Mouse (Mus musculus): ENCODE data around the gene Lipt1. TPM values are rescaled to one million over a fixed set of nuclear protein-coding genes. Genes with fewer than 3 reads are reported as not detected.

Lipt1 gene
- polyA plus RNA-seq, 2 experiments, result 2.8 to 3.7 TPM

- 64% methylated on average over 13 of the region's 13 CpGs for WGBS (ENCODE audit: insufficient replicate concordance)
Observed at GRCm38 (mm10) chr1:37917666-37918065, 46.1 kb downstream of the Lipt1 start.

GRCm38 (mm10) chr1:37918096-37918495 is 46.6 kb downstream of the Lipt1 start:
- H3K27me3 ChIP-seq (ENCODE audit: control insufficient read depth, insufficient read depth, low read length), result no peaks in the 10 kb centered on the region
- H3K36me3 ChIP-seq (replicated peaks; ENCODE audit: control insufficient read depth, insufficient read depth, low read depth), result no peaks in the 10 kb centered on the region
- no peak for TF ChIP-seq EP300 (IDR thresholded peaks at IDR 0.05; ENCODE audit: low read depth)
- no peak for TF ChIP-seq CTCF (IDR thresholded peaks at IDR 0.05; ENCODE audit: low read depth)
- H3K27ac ChIP-seq, result no peak overlapping the region
- no peak for ATAC-seq (ENCODE audit: insufficient read depth)
- H3K4me2 ChIP-seq (ENCODE audit: low read depth), result no peak overlapping the region
- H3K4me3 ChIP-seq (ENCODE audit: insufficient read depth in 1 of 2, low read depth in 2 of 2, low read length in 2 of 2), result no peak overlapping the region
- no peak for DNase-seq (ENCODE audit: low read depth in 3 of 3, low spot score in 3 of 3)
- WGBS (ENCODE audit: insufficient replicate concordance), result 49% methylated on average over 6 of the region's 6 CpGs
- no peaks in the 10 kb centered on the region for H3K9me3 ChIP-seq (ENCODE audit: control insufficient read depth, low read length)
- H3K9ac ChIP-seq (replicated peaks), result no peak overlapping the region
- H3K4me1 ChIP-seq (replicated peaks; ENCODE audit: control insufficient read depth in 2 of 2, insufficient read depth in 2 of 2, low read length in 1 of 2), result no peaks in the 10 kb centered on the region

More at GRCm38 (mm10) chr1:37917666-37918065, 46.1 kb downstream of the Lipt1 start:
- TF ChIP-seq EP300 (IDR thresholded peaks at IDR 0.05; ENCODE audit: low read depth) (no peak), CTCF (IDR thresholded peaks at IDR 0.05; ENCODE audit: low read depth) (no peak)
- H3K27ac ChIP-seq, result no peak overlapping the region
- no peaks in the 10 kb centered on the region for H3K27me3 ChIP-seq (ENCODE audit: control insufficient read depth, insufficient read depth, low read length)
- no peak overlapping the region for H3K4me2 ChIP-seq (ENCODE audit: low read depth)
- ATAC-seq (ENCODE audit: insufficient read depth) (no peak), DNase-seq (ENCODE audit: low read depth in 3 of 3, low spot score in 3 of 3) (no peak)
- no peak overlapping the region for H3K9ac ChIP-seq (replicated peaks)
- no peaks in the 10 kb centered on the region for H3K36me3 ChIP-seq (replicated peaks; ENCODE audit: control insufficient read depth, insufficient read depth, low read depth)
- no peaks in the 10 kb centered on the region for H3K4me1 ChIP-seq (replicated peaks; ENCODE audit: control insufficient read depth in 2 of 2, insufficient read depth in 2 of 2, low read length in 1 of 2)
- H3K9me3 ChIP-seq (ENCODE audit: control insufficient read depth, low read length), result no peaks in the 10 kb centered on the region
- H3K4me3 ChIP-seq (ENCODE audit: insufficient read depth in 1 of 2, low read depth in 2 of 2, low read length in 2 of 2), result no peak overlapping the region

GRCm38 (mm10) chr1:37922536-37922935 is 51.0 kb downstream of the Lipt1 start:
- no peak for DNase-seq (ENCODE audit: low read depth in 3 of 3, low spot score in 3 of 3)
- no peaks in the 10 kb centered on the region for H3K4me1 ChIP-seq (replicated peaks; ENCODE audit: control insufficient read depth in 2 of 2, insufficient read depth in 2 of 2, low read length in 1 of 2)
- H3K27me3 ChIP-seq (ENCODE audit: control insufficient read depth, insufficient read depth, low read length), result no peaks in the 10 kb centered on the region
- H3K9me3 ChIP-seq (ENCODE audit: control insufficient read depth, low read length), result no peaks in the 10 kb centered on the region
- no peak overlapping the region for H3K4me2 ChIP-seq (ENCODE audit: low read depth)
- H3K36me3 ChIP-seq (replicated peaks; ENCODE audit: control insufficient read depth, insufficient read depth, low read depth), result no peaks in the 10 kb centered on the region
- TF ChIP-seq CTCF (IDR thresholded peaks at IDR 0.05; ENCODE audit: low read depth), result no peak
- TF ChIP-seq EP300 (IDR thresholded peaks at IDR 0.05; ENCODE audit: low read depth), result no peak
- 45% methylated on average over 8 of the region's 8 CpGs for WGBS (ENCODE audit: insufficient replicate concordance)
- ATAC-seq (ENCODE audit: insufficient read depth), result no peak
- H3K4me3 ChIP-seq (ENCODE audit: insufficient read depth in 1 of 2, low read depth in 2 of 2, low read length in 2 of 2), result no peak overlapping the region
- H3K9ac ChIP-seq (replicated peaks), result no peak overlapping the region
- no peak overlapping the region for H3K27ac ChIP-seq

Other genes with a start within 250 kb of the Lipt1 start
- gene 2010300C02Rik, start 151.7 kb upstream of the Lipt1 start, polyA plus RNA-seq (2012; rRNA removed), result 0.09 and 0.12 TPM in 2 replicates
- 0.15 TPM in 1 of 2 replicates, not detected in the other for gene 2010300C02Rik, start 151.7 kb upstream of the Lipt1 start, polyA plus RNA-seq (2014; fragmentation: Nextera tagmentation; extraction: Ambion mirVana)
- gene Tsga10, start 5.3 kb upstream of the Lipt1 start, polyA plus RNA-seq (2012; rRNA removed), result 0.48 and 0.83 TPM in 2 replicates
- 0.90 and 1.4 TPM in 2 replicates for gene Tsga10, start 5.3 kb upstream of the Lipt1 start, polyA plus RNA-seq (2014; fragmentation: Nextera tagmentation; extraction: Ambion mirVana)
- 8.7 and 14.8 TPM in 2 replicates for gene Mitd1, start 18.7 kb downstream of the Lipt1 start, polyA plus RNA-seq (2012; rRNA removed)
- gene Mitd1, start 18.7 kb downstream of the Lipt1 start, polyA plus RNA-seq (2014; fragmentation: Nextera tagmentation; extraction: Ambion mirVana), result 14.7 and 15.9 TPM in 2 replicates
- 40.5 and 72.5 TPM in 2 replicates for gene Mrpl30, start 18.7 kb downstream of the Lipt1 start, polyA plus RNA-seq (2012; rRNA removed)
- gene Mrpl30, start 18.7 kb downstream of the Lipt1 start, polyA plus RNA-seq (2014; fragmentation: Nextera tagmentation; extraction: Ambion mirVana), result 189 and 200 TPM in 2 replicates
- 0.01 TPM in 1 of 2 replicates, not detected in the other for gene Lyg2, start 44.8 kb downstream of the Lipt1 start, polyA plus RNA-seq (2012; rRNA removed)
- gene Lyg2, start 44.8 kb downstream of the Lipt1 start, polyA plus RNA-seq (2014; fragmentation: Nextera tagmentation; extraction: Ambion mirVana), result not detected in 2 replicates
- gene Lyg1, start 86.0 kb downstream of the Lipt1 start, polyA plus RNA-seq (2012; rRNA removed), result not detected in 2 replicates
- gene Lyg1, start 86.0 kb downstream of the Lipt1 start, polyA plus RNA-seq (2014; fragmentation: Nextera tagmentation; extraction: Ambion mirVana), result not detected in 2 replicates
- 9.7 and 20.5 TPM in 2 replicates for gene Txndc9, start 126.2 kb downstream of the Lipt1 start, polyA plus RNA-seq (2012; rRNA removed)
- 59.1 and 65.9 TPM in 2 replicates for gene Txndc9, start 126.2 kb downstream of the Lipt1 start, polyA plus RNA-seq (2014; fragmentation: Nextera tagmentation; extraction: Ambion mirVana)
- gene Eif5b, start 126.3 kb downstream of the Lipt1 start, polyA plus RNA-seq (2012; rRNA removed), result 16.8 and 23.9 TPM in 2 replicates
- gene Eif5b, start 126.3 kb downstream of the Lipt1 start, polyA plus RNA-seq (2014; fragmentation: Nextera tagmentation; extraction: Ambion mirVana), result 14.0 and 16.2 TPM in 2 replicates

All from liver, embryonic 14.5 days (tissue).